Mouse (Mus musculus): Measurements from ENCODE around the gene Pclo. TPM values are rescaled to one million over a fixed set of nuclear protein-coding genes. Genes with fewer than 3 reads are reported as not detected.

Pclo gene
- polyA plus RNA-seq, 1 experiment: 0.28 TPM

GRCm38 (mm10) chr5:14680419-14680818, 165.7 kb downstream of the Pclo start:
- no peaks in the 10 kb centered on the region for H3K27me3 ChIP-seq (ENCODE audit: control insufficient read depth, insufficient read depth, low read length)
- no peak for TF ChIP-seq CTCF (IDR thresholded peaks at IDR 0.05; ENCODE audit: control insufficient read depth, insufficient read depth, insufficient replicate concordance, low read depth, low read length)
- TF ChIP-seq POLR2A (IDR thresholded peaks at IDR 0.05; ENCODE audit: control insufficient read depth, low read depth, low read length): no peak
- H3K4me1 ChIP-seq (ENCODE audit: control insufficient read depth, insufficient read depth, low read length): peaks cover 9% of the 10 kb centered on the region
- no peak overlapping the region for H3K4me3 ChIP-seq (ENCODE audit: control insufficient read depth, low read depth, low read length)
- no peaks in the 10 kb centered on the region for H3K36me3 ChIP-seq (ENCODE audit: control insufficient read depth, insufficient read depth, low read length)
- no peak overlapping the region for H3K27ac ChIP-seq (ENCODE audit: control insufficient read depth, insufficient read depth, low read depth, low read length)

- no peak overlapping the region for H3K27ac ChIP-seq (ENCODE audit: control insufficient read depth, insufficient read depth, low read depth, low read length)
- H3K4me3 ChIP-seq (ENCODE audit: control insufficient read depth, low read depth, low read length): no peak overlapping the region
- H3K36me3 ChIP-seq (ENCODE audit: control insufficient read depth, insufficient read depth, low read length): no peaks in the 10 kb centered on the region
- TF ChIP-seq CTCF (IDR thresholded peaks at IDR 0.05; ENCODE audit: control insufficient read depth, insufficient read depth, insufficient replicate concordance, low read depth, low read length) (no peak), POLR2A (IDR thresholded peaks at IDR 0.05; ENCODE audit: control insufficient read depth, low read depth, low read length) (no peak)
- H3K4me1 ChIP-seq (ENCODE audit: control insufficient read depth, insufficient read depth, low read length): no peaks in the 10 kb centered on the region
- H3K27me3 ChIP-seq (ENCODE audit: control insufficient read depth, insufficient read depth, low read length): no peaks in the 10 kb centered on the region
These were observed 177.3 kb downstream of the Pclo start for GRCm38 (mm10) chr5:14691995-14692394.

GRCm38 (mm10) chr5:14696745-14697144, 182.0 kb downstream of the Pclo start:
- TF ChIP-seq POLR2A (IDR thresholded peaks at IDR 0.05; ENCODE audit: control insufficient read depth, low read depth, low read length) (no peak), CTCF (IDR thresholded peaks at IDR 0.05; ENCODE audit: control insufficient read depth, insufficient read depth, insufficient replicate concordance, low read depth, low read length) (no peak)
- no peak overlapping the region for H3K27ac ChIP-seq (ENCODE audit: control insufficient read depth, insufficient read depth, low read depth, low read length)

GRCm38 (mm10) chr5:14700900-14701299, 186.2 kb downstream of the Pclo start:
- H3K36me3 ChIP-seq (ENCODE audit: control insufficient read depth, insufficient read depth, low read length): no peaks in the 10 kb centered on the region
- H3K4me1 ChIP-seq (ENCODE audit: control insufficient read depth, insufficient read depth, low read length): peaks cover 2% of the 10 kb centered on the region
- H3K27ac ChIP-seq (ENCODE audit: control insufficient read depth, insufficient read depth, low read depth, low read length): no peak overlapping the region
- TF ChIP-seq CTCF (IDR thresholded peaks at IDR 0.05; ENCODE audit: control insufficient read depth, insufficient read depth, insufficient replicate concordance, low read depth, low read length): no peak
- no peak for TF ChIP-seq POLR2A (IDR thresholded peaks at IDR 0.05; ENCODE audit: control insufficient read depth, low read depth, low read length)
- H3K4me3 ChIP-seq (ENCODE audit: control insufficient read depth, low read depth, low read length): no peak overlapping the region
- H3K27me3 ChIP-seq (ENCODE audit: control insufficient read depth, insufficient read depth, low read length): no peaks in the 10 kb centered on the region

More at GRCm38 (mm10) chr5:14696745-14697144, 182.0 kb downstream of the Pclo start:
- no peak overlapping the region for H3K4me3 ChIP-seq (ENCODE audit: control insufficient read depth, low read depth, low read length)
- H3K4me1 ChIP-seq (ENCODE audit: control insufficient read depth, insufficient read depth, low read length): peaks cover 2% of the 10 kb centered on the region
- H3K36me3 ChIP-seq (ENCODE audit: control insufficient read depth, insufficient read depth, low read length): no peaks in the 10 kb centered on the region
- H3K27me3 ChIP-seq (ENCODE audit: control insufficient read depth, insufficient read depth, low read length): no peaks in the 10 kb centered on the region

- Histone ChIP-seq H3K27me3 (ENCODE audit: control insufficient read depth, insufficient read depth, low read length) (no peaks in the 10 kb centered on the region), H3K27ac (ENCODE audit: control insufficient read depth, insufficient read depth, low read depth, low read length) (no peak overlapping the region), H3K36me3 (ENCODE audit: control insufficient read depth, insufficient read depth, low read length) (no peaks in the 10 kb centered on the region), H3K4me1 (ENCODE audit: control insufficient read depth, insufficient read depth, low read length) (no peaks in the 10 kb centered on the region), H3K4me3 (ENCODE audit: control insufficient read depth, low read depth, low read length) (no peak overlapping the region)
- no peak for TF ChIP-seq CTCF (IDR thresholded peaks at IDR 0.05; ENCODE audit: control insufficient read depth, insufficient read depth, insufficient replicate concordance, low read depth, low read length)
- no peak for TF ChIP-seq POLR2A (IDR thresholded peaks at IDR 0.05; ENCODE audit: control insufficient read depth, low read depth, low read length)
These were observed 190.7 kb downstream of the Pclo start for GRCm38 (mm10) chr5:14705423-14705822.

- no peaks in the 10 kb centered on the region for H3K4me1 ChIP-seq (ENCODE audit: control insufficient read depth, insufficient read depth, low read length)
- no peak for TF ChIP-seq CTCF (IDR thresholded peaks at IDR 0.05; ENCODE audit: control insufficient read depth, insufficient read depth, insufficient replicate concordance, low read depth, low read length)
- TF ChIP-seq POLR2A (IDR thresholded peaks at IDR 0.05; ENCODE audit: control insufficient read depth, low read depth, low read length): no peak
- no peaks in the 10 kb centered on the region for H3K36me3 ChIP-seq (ENCODE audit: control insufficient read depth, insufficient read depth, low read length)
- no peaks in the 10 kb centered on the region for H3K27me3 ChIP-seq (ENCODE audit: control insufficient read depth, insufficient read depth, low read length)
- H3K4me3 ChIP-seq (ENCODE audit: control insufficient read depth, low read depth, low read length): no peak overlapping the region
- H3K27ac ChIP-seq (ENCODE audit: control insufficient read depth, insufficient read depth, low read depth, low read length): no peak overlapping the region
These were observed 192.6 kb downstream of the Pclo start for GRCm38 (mm10) chr5:14707311-14707710.

GRCm38 (mm10) chr5:14723576-14723975, 208.9 kb downstream of the Pclo start:
- no peaks in the 10 kb centered on the region for H3K4me1 ChIP-seq (ENCODE audit: control insufficient read depth, insufficient read depth, low read length)
- H3K4me3 ChIP-seq (ENCODE audit: control insufficient read depth, low read depth, low read length): no peak overlapping the region
- no peaks in the 10 kb centered on the region for H3K27me3 ChIP-seq (ENCODE audit: control insufficient read depth, insufficient read depth, low read length)
- no peak overlapping the region for H3K27ac ChIP-seq (ENCODE audit: control insufficient read depth, insufficient read depth, low read depth, low read length)
- H3K36me3 ChIP-seq (ENCODE audit: control insufficient read depth, insufficient read depth, low read length): no peaks in the 10 kb centered on the region
- TF ChIP-seq POLR2A (IDR thresholded peaks at IDR 0.05; ENCODE audit: control insufficient read depth, low read depth, low read length): no peak
- TF ChIP-seq CTCF (IDR thresholded peaks at IDR 0.05; ENCODE audit: control insufficient read depth, insufficient read depth, insufficient replicate concordance, low read depth, low read length): no peak
